Mouse (Mus musculus) cerebellum, adult 2 months (tissue): ENCODE data around the gene Arhgap31.

ENCODE experiments used
- CTCF ChIP-seq: fragments of 200-500 bp; IDR thresholded peaks from 2 replicates; pipeline ENCODE4 v1.5.1; 2011; ENCODE audit warnings: low read depth, mild to moderate bottlenecking, control low read depth, low read length, moderate library complexity, borderline replicate concordance; ENCODE audit not compliant: insufficient read depth
- POLR2A ChIP-seq: fragments of 200-500 bp; IDR thresholded peaks from 2 replicates; pipeline ENCODE4 v1.6.1; 2011; ENCODE audit warnings: low read length, control low read depth, borderline replicate concordance; ENCODE audit not compliant: insufficient read depth

DNA sequence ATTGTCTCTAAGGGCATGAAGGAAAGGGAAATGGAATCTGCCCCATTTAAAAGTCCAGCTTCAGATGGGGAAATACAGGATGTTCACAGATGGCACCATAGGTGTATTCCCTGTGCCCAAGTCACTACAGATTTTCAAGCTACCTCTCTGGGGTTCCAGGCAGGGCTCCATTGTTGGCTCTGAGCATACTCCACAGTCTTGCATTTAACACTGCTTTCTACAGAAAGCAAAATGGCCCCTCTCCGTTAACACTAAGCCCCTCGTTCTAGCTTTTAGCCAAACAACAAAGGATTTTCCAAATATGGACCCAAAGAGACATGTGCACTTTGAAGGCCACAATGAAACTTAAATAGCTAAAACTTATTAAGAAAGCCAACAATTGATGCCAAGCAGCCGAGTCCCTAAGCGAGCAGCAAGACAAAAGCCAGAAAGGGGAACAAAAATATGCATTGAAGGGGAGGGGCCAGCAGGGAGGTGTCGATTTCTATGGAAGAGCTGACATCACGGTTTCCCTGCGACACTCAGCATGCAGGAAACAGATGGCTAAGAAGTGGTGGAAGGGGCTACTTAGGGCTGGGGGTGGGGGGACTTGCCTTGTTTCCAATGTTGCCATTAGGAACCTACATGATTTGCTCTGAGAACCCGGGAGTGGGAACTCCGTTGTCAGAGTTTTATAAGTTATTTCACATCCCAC is 11.4 kb downstream of the Arhgap31 start:
- no peak for TF ChIP-seq POLR2A
- no peak for TF ChIP-seq CTCF
